Mouse (Mus musculus): ENCODE data around the gene Pdlim7. TPM values are rescaled to one million over a fixed set of nuclear protein-coding genes. Genes with fewer than 3 reads are reported as not detected.
A peak's percentile ranks its signal among the peaks of the same experiment; 100 is the strongest.

The Pdlim7 gene
- polyA plus RNA-seq, 2 experiments = 11.5 to 15.3 TPM

DNA sequence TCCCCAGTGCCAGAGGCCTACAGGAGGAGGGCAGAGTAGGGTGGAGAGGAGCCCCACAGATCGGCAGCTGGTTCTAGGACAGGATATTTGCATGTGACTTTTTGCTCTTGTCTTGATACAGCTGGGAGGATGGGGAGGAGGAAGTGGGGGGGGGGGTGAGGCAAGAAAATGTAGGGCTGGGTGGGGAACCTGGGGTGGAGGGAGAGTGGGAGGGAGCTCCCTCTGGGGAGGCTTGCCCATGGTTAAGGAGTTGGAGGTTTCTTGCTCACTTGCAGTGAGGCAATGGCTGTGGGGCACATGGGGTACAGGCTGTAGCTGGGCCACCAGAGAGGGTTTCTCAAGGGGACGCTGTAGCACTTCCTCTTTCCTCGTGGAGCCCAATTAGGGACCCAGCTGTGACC lies 65.9 kb downstream of the Pdlim7 start:
- DNase-seq (ENCODE audit: low read depth in 3 of 3, low spot score in 3 of 3) (no peak), ATAC-seq (ENCODE audit: insufficient read depth) (no peak)
- WGBS (ENCODE audit: insufficient replicate concordance) = 0% methylated on average over 3 of the region's 3 CpGs
- peak overlapping the region; percentile 90 for H3K27ac ChIP-seq
- H3K27me3 ChIP-seq (ENCODE audit: control insufficient read depth, insufficient read depth, low read length) = no peaks in the 10 kb centered on the region
- peak overlapping the region; percentile 22 to 79 for H3K4me3 ChIP-seq (ENCODE audit: insufficient read depth in 1 of 2, low read depth in 2 of 2, low read length in 2 of 2)
- no peaks in the 10 kb centered on the region for H3K9me3 ChIP-seq (ENCODE audit: control insufficient read depth, low read length)
- H3K36me3 ChIP-seq (replicated peaks; ENCODE audit: control insufficient read depth, insufficient read depth, low read depth) = peaks cover 29% of the 10 kb centered on the region
- H3K9ac ChIP-seq (replicated peaks) = peak overlapping the region; percentile 96
- peak overlapping the region; percentile 85 for H3K4me2 ChIP-seq (ENCODE audit: low read depth)
- peaks cover 25 to 43% of the 10 kb centered on the region in 2 experiments for H3K4me1 ChIP-seq (replicated peaks; ENCODE audit: control insufficient read depth in 2 of 2, insufficient read depth in 2 of 2, low read length in 1 of 2)
- no peak for TF ChIP-seq CTCF (IDR thresholded peaks at IDR 0.05; ENCODE audit: low read depth)
- no peak for TF ChIP-seq EP300 (IDR thresholded peaks at IDR 0.05; ENCODE audit: low read depth)

DNA sequence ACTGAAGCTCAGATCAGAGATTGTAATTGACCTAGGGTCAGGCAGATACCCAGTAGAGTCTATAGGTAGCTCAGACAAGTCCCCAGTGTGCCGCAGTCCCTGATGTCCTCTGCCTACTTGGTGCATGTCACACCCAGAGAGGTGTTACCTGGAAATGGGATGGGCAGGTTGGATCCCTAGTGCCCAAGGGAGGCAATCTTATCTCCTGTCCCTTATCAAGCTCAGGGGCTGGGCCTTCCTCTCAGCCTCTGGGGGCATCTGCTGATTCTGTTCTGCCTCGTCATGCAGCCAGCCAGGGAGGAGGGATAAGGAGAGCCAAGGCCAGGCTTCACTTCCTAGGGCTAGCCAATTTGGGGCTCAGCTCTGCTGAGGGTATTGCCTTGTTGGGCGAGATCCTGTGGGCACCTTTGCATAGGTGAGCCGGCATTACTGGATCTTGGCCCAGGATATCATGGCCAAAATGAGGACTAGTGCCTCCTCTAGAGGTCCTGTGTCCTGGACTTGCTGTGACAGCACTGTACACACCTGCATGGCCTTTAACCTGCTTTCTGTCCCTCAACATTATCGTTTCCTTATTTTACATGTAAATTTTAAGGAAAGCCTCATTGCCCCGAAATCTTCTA lies 66.9 kb downstream of the Pdlim7 start:
- Histone ChIP-seq H3K4me3 (ENCODE audit: insufficient read depth in 1 of 2, low read depth in 2 of 2, low read length in 2 of 2) (peak overlapping the region; percentile 79 to 86), H3K27me3 (ENCODE audit: control insufficient read depth, insufficient read depth, low read length) (no peaks in the 10 kb centered on the region), H3K4me1 (replicated peaks; ENCODE audit: control insufficient read depth in 2 of 2, insufficient read depth in 2 of 2, low read length in 1 of 2) (peaks cover 25 to 43% of the 10 kb centered on the region in 2 experiments), H3K36me3 (replicated peaks; ENCODE audit: control insufficient read depth, insufficient read depth, low read depth) (peaks cover 20% of the 10 kb centered on the region), H3K9me3 (ENCODE audit: control insufficient read depth, low read length) (no peaks in the 10 kb centered on the region), H3K9ac (replicated peaks) (peak overlapping the region; percentile 96), H3K4me2 (ENCODE audit: low read depth) (peak overlapping the region; percentile 85), H3K27ac (peak overlapping the region; percentile 90)
- peak; percentile 50 for ATAC-seq (ENCODE audit: insufficient read depth)
- 40% methylated on average over 6 of the region's 6 CpGs for WGBS (ENCODE audit: insufficient replicate concordance)
- DNase-seq (ENCODE audit: low read depth in 3 of 3, low spot score in 3 of 3) = peak; percentile 76 to 85 (median 77)
- TF ChIP-seq CTCF (IDR thresholded peaks at IDR 0.05; ENCODE audit: low read depth) (no peak; the same call in 1 of the 2 replicates), EP300 (IDR thresholded peaks at IDR 0.05; ENCODE audit: low read depth) (peak; percentile 53; the same call in 1 of the 2 replicates)

Small RNAs within 50 kb of the gene (microRNA-seq; reads per million reads assigned to microRNA genes)
- gene Mir6943 (not detected), gene Mir6944 (5.1 reads per million, percentile 7 among the genes with 10 or more reads in this experiment), gene Mir6945 (1.3 reads per million)

Other genes starting within 250 kb of the Pdlim7 start
- 129 and 130 TPM in 2 replicates for gene Prelid1, start 193.2 kb downstream of the Pdlim7 start, polyA plus RNA-seq (2012; rRNA removed)
- 230 and 238 TPM in 2 replicates for gene Prelid1, start 193.2 kb downstream of the Pdlim7 start, polyA plus RNA-seq (2014; fragmentation: Nextera tagmentation; extraction: Ambion mirVana)
- 42.3 and 47.1 TPM in 2 replicates for gene Rab24, start 191.7 kb downstream of the Pdlim7 start, polyA plus RNA-seq (2012; rRNA removed)
- gene Rab24, start 191.7 kb downstream of the Pdlim7 start, polyA plus RNA-seq (2014; fragmentation: Nextera tagmentation; extraction: Ambion mirVana) = 43.9 and 50.7 TPM in 2 replicates
- 32.6 and 32.8 TPM in 2 replicates for gene Mxd3, start 183.9 kb downstream of the Pdlim7 start, polyA plus RNA-seq (2012; rRNA removed)
- 23.5 and 26.3 TPM in 2 replicates for gene Mxd3, start 183.9 kb downstream of the Pdlim7 start, polyA plus RNA-seq (2014; fragmentation: Nextera tagmentation; extraction: Ambion mirVana)
- gene Lman2, start 150.9 kb downstream of the Pdlim7 start, polyA plus RNA-seq (2012; rRNA removed) = 34.6 and 35.3 TPM in 2 replicates
- gene Lman2, start 150.9 kb downstream of the Pdlim7 start, polyA plus RNA-seq (2014; fragmentation: Nextera tagmentation; extraction: Ambion mirVana) = 50.3 and 51.6 TPM in 2 replicates
- 1.4 and 1.6 TPM in 2 replicates for gene Rgs14, start 143.9 kb downstream of the Pdlim7 start, polyA plus RNA-seq (2012; rRNA removed)
- 1.3 and 1.7 TPM in 2 replicates for gene Rgs14, start 143.9 kb downstream of the Pdlim7 start, polyA plus RNA-seq (2014; fragmentation: Nextera tagmentation; extraction: Ambion mirVana)
- 0.01 TPM in 1 of 2 replicates, not detected in the other for gene Slc34a1, start 115.5 kb downstream of the Pdlim7 start, polyA plus RNA-seq (2012; rRNA removed)
- not detected in 2 replicates for gene Slc34a1, start 115.5 kb downstream of the Pdlim7 start, polyA plus RNA-seq (2014; fragmentation: Nextera tagmentation; extraction: Ambion mirVana)
- gene Pfn3, start 98.4 kb downstream of the Pdlim7 start, polyA plus RNA-seq (2012; rRNA removed) = not detected in 2 replicates
- not detected in 2 replicates for gene Pfn3, start 98.4 kb downstream of the Pdlim7 start, polyA plus RNA-seq (2014; fragmentation: Nextera tagmentation; extraction: Ambion mirVana)
- 53.4 and 68.7 TPM in 2 replicates for gene F12, start 86.9 kb downstream of the Pdlim7 start, polyA plus RNA-seq (2012; rRNA removed)
- gene F12, start 86.9 kb downstream of the Pdlim7 start, polyA plus RNA-seq (2014; fragmentation: Nextera tagmentation; extraction: Ambion mirVana) = 72.0 and 82.0 TPM in 2 replicates
- gene Grk6, start 68.6 kb downstream of the Pdlim7 start, polyA plus RNA-seq (2012; rRNA removed) = 21.0 and 26.1 TPM in 2 replicates
- 22.6 and 25.7 TPM in 2 replicates for gene Grk6, start 68.6 kb downstream of the Pdlim7 start, polyA plus RNA-seq (2014; fragmentation: Nextera tagmentation; extraction: Ambion mirVana)
- 0.32 and 0.62 TPM in 2 replicates for gene Prr7, start 49.4 kb downstream of the Pdlim7 start, polyA plus RNA-seq (2012; rRNA removed)
- 0.14 TPM in 1 of 2 replicates, not detected in the other for gene Prr7, start 49.4 kb downstream of the Pdlim7 start, polyA plus RNA-seq (2014; fragmentation: Nextera tagmentation; extraction: Ambion mirVana)
- 5.1 and 5.3 TPM in 2 replicates for gene Dbn1, start 25.6 kb downstream of the Pdlim7 start, polyA plus RNA-seq (2012; rRNA removed)
- gene Dbn1, start 25.6 kb downstream of the Pdlim7 start, polyA plus RNA-seq (2014; fragmentation: Nextera tagmentation; extraction: Ambion mirVana) = 3.7 and 4.1 TPM in 2 replicates
- gene Dok3, start 15.6 kb upstream of the Pdlim7 start, polyA plus RNA-seq (2012; rRNA removed) = 4.7 and 4.8 TPM in 2 replicates
- gene Dok3, start 15.6 kb upstream of the Pdlim7 start, polyA plus RNA-seq (2014; fragmentation: Nextera tagmentation; extraction: Ambion mirVana) = 2.9 and 3.0 TPM in 2 replicates
- 18.9 and 29.4 TPM in 2 replicates for gene Ddx41, start 23.0 kb upstream of the Pdlim7 start, polyA plus RNA-seq (2012; rRNA removed)
- 23.6 and 27.0 TPM in 2 replicates for gene Ddx41, start 23.0 kb upstream of the Pdlim7 start, polyA plus RNA-seq (2014; fragmentation: Nextera tagmentation; extraction: Ambion mirVana)
- gene Fam193b, start 57.4 kb upstream of the Pdlim7 start, polyA plus RNA-seq (2012; rRNA removed) = 18.3 and 20.9 TPM in 2 replicates
- gene Fam193b, start 57.4 kb upstream of the Pdlim7 start, polyA plus RNA-seq (2014; fragmentation: Nextera tagmentation; extraction: Ambion mirVana) = 4.0 and 5.0 TPM in 2 replicates
- gene Tmed9, start 60.1 kb upstream of the Pdlim7 start, polyA plus RNA-seq (2012; rRNA removed) = 36.9 and 58.3 TPM in 2 replicates
- 19.5 and 20.7 TPM in 2 replicates for gene Tmed9, start 60.1 kb upstream of the Pdlim7 start, polyA plus RNA-seq (2014; fragmentation: Nextera tagmentation; extraction: Ambion mirVana)
- 5.5 and 5.8 TPM in 2 replicates for gene B4galt7, start 86.2 kb upstream of the Pdlim7 start, polyA plus RNA-seq (2012; rRNA removed)
- gene B4galt7, start 86.2 kb upstream of the Pdlim7 start, polyA plus RNA-seq (2014; fragmentation: Nextera tagmentation; extraction: Ambion mirVana) = 1.8 and 1.9 TPM in 2 replicates
- gene Caml, start 109.3 kb upstream of the Pdlim7 start, polyA plus RNA-seq (2012; rRNA removed) = 7.4 and 12.4 TPM in 2 replicates
- gene Caml, start 109.3 kb upstream of the Pdlim7 start, polyA plus RNA-seq (2014; fragmentation: Nextera tagmentation; extraction: Ambion mirVana) = 13.4 and 13.5 TPM in 2 replicates
- gene Ddx46, start 121.4 kb upstream of the Pdlim7 start, polyA plus RNA-seq (2012; rRNA removed) = 9.8 and 19.3 TPM in 2 replicates
- 17.4 and 19.2 TPM in 2 replicates for gene Ddx46, start 121.4 kb upstream of the Pdlim7 start, polyA plus RNA-seq (2014; fragmentation: Nextera tagmentation; extraction: Ambion mirVana)
- gene B230219D22Rik, start 179.4 kb upstream of the Pdlim7 start, polyA plus RNA-seq (2012; rRNA removed) = 14.7 and 17.4 TPM in 2 replicates
- 8.4 and 9.7 TPM in 2 replicates for gene B230219D22Rik, start 179.4 kb upstream of the Pdlim7 start, polyA plus RNA-seq (2014; fragmentation: Nextera tagmentation; extraction: Ambion mirVana)
- 8.8 and 10.4 TPM in 2 replicates for gene Txndc15, start 201.0 kb upstream of the Pdlim7 start, polyA plus RNA-seq (2012; rRNA removed)
- gene Txndc15, start 201.0 kb upstream of the Pdlim7 start, polyA plus RNA-seq (2014; fragmentation: Nextera tagmentation; extraction: Ambion mirVana) = 26.7 and 28.5 TPM in 2 replicates
- gene Pcbd2, start 213.7 kb upstream of the Pdlim7 start, polyA plus RNA-seq (2012; rRNA removed) = 19.7 and 25.1 TPM in 2 replicates
- 35.7 and 40.9 TPM in 2 replicates for gene Pcbd2, start 213.7 kb upstream of the Pdlim7 start, polyA plus RNA-seq (2014; fragmentation: Nextera tagmentation; extraction: Ambion mirVana)

Measured in liver, embryonic 14.5 days (tissue).